Mouse (Mus musculus): ENCODE data around the gene Zfp423. TPM values are rescaled to one million over a fixed set of nuclear protein-coding genes. Genes with fewer than 3 reads are reported as not detected.
A peak's percentile ranks its signal among the peaks of the same experiment; 100 is the strongest.

The Zfp423 gene
- polyA plus RNA-seq, 1 experiment from 2014 or later, result 35.0 TPM

GRCm38 (mm10) chr8:87821655-87822054, 137.7 kb downstream of the Zfp423 start:
- no peaks in the 10 kb centered on the region for H3K9me3 ChIP-seq (ENCODE audit: control insufficient read depth, low read length)

DNA sequence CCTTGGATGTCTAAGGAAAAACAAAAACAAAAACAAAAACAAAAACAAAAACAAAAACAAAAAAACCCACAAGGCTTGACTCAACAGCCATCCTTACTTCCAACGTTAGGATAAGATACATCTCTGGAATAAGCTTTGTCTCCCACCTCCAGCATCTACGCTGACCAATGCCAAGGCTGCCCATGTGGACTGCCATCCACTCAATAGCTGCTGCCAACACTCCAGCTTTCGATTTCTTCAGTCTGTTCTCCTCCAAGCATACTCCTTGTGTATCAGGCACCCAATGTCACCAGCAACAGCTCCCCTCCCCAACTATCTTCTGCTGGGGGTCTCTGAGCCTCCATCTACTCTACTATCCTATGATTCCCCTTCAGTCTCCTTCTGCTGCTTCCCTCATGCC, 140.1 kb downstream of the Zfp423 start:
- H3K9me3 ChIP-seq (ENCODE audit: control insufficient read depth, low read length), result no peaks in the 10 kb centered on the region
- no peak for ATAC-seq (ENCODE audit: low read depth)
- H3K27ac ChIP-seq (ENCODE audit: low read depth, low read length), result no peak overlapping the region
- H3K4me3 ChIP-seq (ENCODE audit: low read depth, low read length), result no peak overlapping the region
- WGBS, result 87% methylated on average over 3 of the region's 3 CpGs
- H3K9ac ChIP-seq (replicated peaks; ENCODE audit: low read depth, low read length), result no peak overlapping the region
- H3K4me2 ChIP-seq (ENCODE audit: low read depth, low read length), result no peak overlapping the region
- no peaks in the 10 kb centered on the region for H3K27me3 ChIP-seq (ENCODE audit: control insufficient read depth, insufficient read depth, low read length)
- peaks cover 17% of the 10 kb centered on the region for H3K4me1 ChIP-seq (ENCODE audit: control insufficient read depth, insufficient read depth, low read length)
- H3K36me3 ChIP-seq (ENCODE audit: control insufficient read depth, insufficient read depth, low read length), result no peaks in the 10 kb centered on the region

More at GRCm38 (mm10) chr8:87821655-87822054, 137.7 kb downstream of the Zfp423 start:
- 83% methylated on average over 2 of the region's 2 CpGs for WGBS
- ATAC-seq (ENCODE audit: low read depth), result peak; percentile 47; the same call in 1 of the 2 replicates
- H3K9ac ChIP-seq (replicated peaks; ENCODE audit: low read depth, low read length), result no peak overlapping the region
- H3K27ac ChIP-seq (ENCODE audit: low read depth, low read length), result no peak overlapping the region
- H3K4me2 ChIP-seq (ENCODE audit: low read depth, low read length), result no peak overlapping the region
- H3K4me1 ChIP-seq (ENCODE audit: control insufficient read depth, insufficient read depth, low read length), result peaks cover 13% of the 10 kb centered on the region; the same call in 1 of the 2 replicates
- no peaks in the 10 kb centered on the region for H3K36me3 ChIP-seq (ENCODE audit: control insufficient read depth, insufficient read depth, low read length)
- H3K27me3 ChIP-seq (ENCODE audit: control insufficient read depth, insufficient read depth, low read length), result no peaks in the 10 kb centered on the region
- no peak overlapping the region for H3K4me3 ChIP-seq (ENCODE audit: low read depth, low read length)

GRCm38 (mm10) chr8:87818506-87818905, 140.9 kb downstream of the Zfp423 start:
- Histone ChIP-seq H3K9ac (replicated peaks; ENCODE audit: low read depth, low read length) (no peak overlapping the region), H3K36me3 (ENCODE audit: control insufficient read depth, insufficient read depth, low read length) (no peaks in the 10 kb centered on the region), H3K4me1 (ENCODE audit: control insufficient read depth, insufficient read depth, low read length) (peaks cover 17% of the 10 kb centered on the region), H3K4me3 (ENCODE audit: low read depth, low read length) (no peak overlapping the region), H3K9me3 (ENCODE audit: control insufficient read depth, low read length) (no peaks in the 10 kb centered on the region), H3K27ac (ENCODE audit: low read depth, low read length) (no peak overlapping the region), H3K4me2 (ENCODE audit: low read depth, low read length) (no peak overlapping the region), H3K27me3 (ENCODE audit: control insufficient read depth, insufficient read depth, low read length) (no peaks in the 10 kb centered on the region)
- 84% methylated on average over 7 of the region's 7 CpGs for WGBS
- no peak for ATAC-seq (ENCODE audit: low read depth)

DNA sequence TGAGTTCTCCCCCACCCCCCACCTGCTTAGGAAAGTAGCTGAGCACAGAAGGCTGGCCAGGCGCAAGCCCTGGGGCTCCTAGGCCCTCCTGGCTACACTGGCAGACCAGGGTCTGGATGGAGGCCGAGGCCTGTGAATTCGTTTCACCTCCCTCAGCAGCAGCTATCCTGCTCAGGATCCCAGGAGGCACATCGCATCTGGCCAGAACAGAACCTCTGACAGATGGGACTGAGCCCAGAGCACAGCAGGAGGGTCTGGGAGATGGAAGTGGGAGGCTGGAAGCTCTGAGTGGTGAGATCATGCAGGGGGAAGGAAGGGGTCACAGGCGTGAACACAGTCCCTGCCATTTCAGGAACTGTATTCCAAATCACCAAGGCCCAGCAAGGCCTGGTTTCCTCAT, 143.3 kb downstream of the Zfp423 start:
- 44% methylated on average over 5 of the region's 5 CpGs for WGBS
- no peaks in the 10 kb centered on the region for H3K36me3 ChIP-seq (ENCODE audit: control insufficient read depth, insufficient read depth, low read length)
- no peaks in the 10 kb centered on the region for H3K9me3 ChIP-seq (ENCODE audit: control insufficient read depth, low read length)
- H3K27me3 ChIP-seq (ENCODE audit: control insufficient read depth, insufficient read depth, low read length), result no peaks in the 10 kb centered on the region
- no peak overlapping the region for H3K4me2 ChIP-seq (ENCODE audit: low read depth, low read length)
- no peak overlapping the region for H3K9ac ChIP-seq (replicated peaks; ENCODE audit: low read depth, low read length)
- H3K4me3 ChIP-seq (ENCODE audit: low read depth, low read length), result no peak overlapping the region
- no peak for ATAC-seq (ENCODE audit: low read depth)
- peaks cover 22% of the 10 kb centered on the region for H3K4me1 ChIP-seq (ENCODE audit: control insufficient read depth, insufficient read depth, low read length)
- no peak overlapping the region for H3K27ac ChIP-seq (ENCODE audit: low read depth, low read length)

DNA sequence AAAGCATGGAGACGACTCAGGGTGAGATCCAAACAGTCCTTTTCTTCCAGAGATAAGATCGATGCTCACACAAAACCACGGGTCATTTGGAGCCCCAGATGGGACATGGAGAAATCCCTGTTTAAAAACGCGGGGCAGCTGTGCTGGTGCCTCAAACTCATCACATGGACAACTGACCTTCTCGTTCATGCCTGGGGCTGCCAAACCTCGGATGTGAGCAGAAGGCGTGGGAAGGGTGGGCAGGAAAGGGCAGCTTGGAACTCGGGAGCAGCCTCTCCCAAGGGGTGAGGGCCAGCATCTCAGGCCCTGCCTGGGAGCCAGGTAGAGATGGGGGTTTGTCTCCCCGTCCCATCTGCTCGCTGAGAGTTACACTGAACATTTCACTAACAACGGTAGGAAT, 146.7 kb downstream of the Zfp423 start:
- H3K9me3 ChIP-seq (ENCODE audit: control insufficient read depth, low read length), result no peaks in the 10 kb centered on the region
- no peak overlapping the region for H3K9ac ChIP-seq (replicated peaks; ENCODE audit: low read depth, low read length)
- peaks cover 25% of the 10 kb centered on the region for H3K4me1 ChIP-seq (ENCODE audit: control insufficient read depth, insufficient read depth, low read length)
- no peaks in the 10 kb centered on the region for H3K36me3 ChIP-seq (ENCODE audit: control insufficient read depth, insufficient read depth, low read length)
- H3K27ac ChIP-seq (ENCODE audit: low read depth, low read length), result peak overlapping the region; percentile 36; the same call in 1 of the 2 replicates
- WGBS, result 60% methylated on average over 12 of the region's 12 CpGs
- no peaks in the 10 kb centered on the region for H3K27me3 ChIP-seq (ENCODE audit: control insufficient read depth, insufficient read depth, low read length)
- ATAC-seq (ENCODE audit: low read depth), result no peak
- no peak overlapping the region for H3K4me2 ChIP-seq (ENCODE audit: low read depth, low read length)
- H3K4me3 ChIP-seq (ENCODE audit: low read depth, low read length), result no peak overlapping the region

DNA sequence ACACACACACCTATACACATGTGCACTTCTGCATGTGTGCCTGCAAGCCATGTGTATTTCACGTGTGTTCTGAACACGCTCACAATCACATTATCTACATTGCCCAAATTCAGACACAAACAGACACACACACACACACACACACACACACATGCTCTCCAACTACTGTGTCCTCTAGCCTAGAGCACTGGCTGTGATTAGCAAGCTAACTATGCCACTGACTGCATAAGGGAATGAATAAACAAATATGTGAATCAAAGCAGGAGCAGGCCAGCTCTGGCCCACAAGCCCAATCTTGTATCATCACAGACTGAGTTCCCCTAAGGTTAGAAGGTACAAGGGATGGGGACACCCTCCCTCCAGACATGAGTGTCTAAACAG, 147.3 kb downstream of the Zfp423 start:
- Histone ChIP-seq H3K27me3 (ENCODE audit: control insufficient read depth, insufficient read depth, low read length) (no peaks in the 10 kb centered on the region), H3K36me3 (ENCODE audit: control insufficient read depth, insufficient read depth, low read length) (no peaks in the 10 kb centered on the region), H3K4me2 (ENCODE audit: low read depth, low read length) (no peak overlapping the region), H3K4me1 (ENCODE audit: control insufficient read depth, insufficient read depth, low read length) (peaks cover 25% of the 10 kb centered on the region), H3K27ac (ENCODE audit: low read depth, low read length) (peak overlapping the region; percentile 36), H3K9ac (replicated peaks; ENCODE audit: low read depth, low read length) (no peak overlapping the region), H3K9me3 (ENCODE audit: control insufficient read depth, low read length) (no peaks in the 10 kb centered on the region), H3K4me3 (ENCODE audit: low read depth, low read length) (no peak overlapping the region)
- ATAC-seq (ENCODE audit: low read depth), result peak; percentile 22
- 77% methylated on average over 2 of the region's 2 CpGs for WGBS

DNA sequence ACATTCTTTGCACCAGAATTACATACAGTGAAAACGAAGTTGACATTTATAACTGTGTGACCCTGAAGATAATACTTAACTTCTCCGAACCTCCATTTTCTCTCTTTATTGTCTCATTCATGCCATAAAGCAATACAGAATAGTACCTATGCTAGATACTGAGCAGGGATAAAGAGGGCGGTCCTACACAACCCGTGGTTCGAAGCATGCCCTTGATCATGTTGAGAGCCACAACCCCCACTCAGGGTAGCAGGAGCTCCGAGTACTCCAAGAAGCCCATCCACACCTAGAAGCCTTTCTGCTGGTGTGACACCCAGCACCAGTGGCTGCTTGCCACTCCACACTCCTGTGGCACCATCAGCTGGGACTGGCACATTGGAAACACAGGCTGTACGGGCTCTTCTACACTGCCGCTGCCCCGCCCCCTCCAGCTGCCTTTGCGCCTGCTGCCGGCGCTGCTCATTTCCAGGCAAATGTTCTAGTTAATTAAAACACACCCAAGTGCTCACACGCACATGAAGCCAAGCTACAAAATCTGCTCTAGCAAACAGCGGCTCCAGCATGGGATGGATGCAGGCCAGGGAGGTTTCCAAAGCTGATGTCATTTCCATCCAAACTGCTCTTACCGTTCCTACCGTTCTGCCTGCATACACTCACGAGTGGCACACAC, 147.9 kb downstream of the Zfp423 start:
- WGBS, result 45% methylated on average over 17 of the region's 17 CpGs
- H3K36me3 ChIP-seq (ENCODE audit: control insufficient read depth, insufficient read depth, low read length), result no peaks in the 10 kb centered on the region
- no peaks in the 10 kb centered on the region for H3K27me3 ChIP-seq (ENCODE audit: control insufficient read depth, insufficient read depth, low read length)
- ATAC-seq (ENCODE audit: low read depth), result peak; percentile 78; the same call in 1 of the 2 replicates
- no peaks in the 10 kb centered on the region for H3K9me3 ChIP-seq (ENCODE audit: control insufficient read depth, low read length)
- peak overlapping the region; percentile 69 for H3K27ac ChIP-seq (ENCODE audit: low read depth, low read length)
- no peak overlapping the region for H3K9ac ChIP-seq (replicated peaks; ENCODE audit: low read depth, low read length)
- H3K4me3 ChIP-seq (ENCODE audit: low read depth, low read length), result no peak overlapping the region
- H3K4me2 ChIP-seq (ENCODE audit: low read depth, low read length), result no peak overlapping the region
- peaks cover 24% of the 10 kb centered on the region for H3K4me1 ChIP-seq (ENCODE audit: control insufficient read depth, insufficient read depth, low read length)

GRCm38 (mm10) chr8:87810771-87811170, 148.6 kb downstream of the Zfp423 start:
- no peaks in the 10 kb centered on the region for H3K9me3 ChIP-seq (ENCODE audit: control insufficient read depth, low read length)
- no peaks in the 10 kb centered on the region for H3K27me3 ChIP-seq (ENCODE audit: control insufficient read depth, insufficient read depth, low read length)
- WGBS, result 88% methylated on average over 6 of the region's 6 CpGs
- no peak overlapping the region for H3K4me3 ChIP-seq (ENCODE audit: low read depth, low read length)
- 0 out of 2 replicates have a peak overlapping the region, but pooled peaks have one; percentile 10 for H3K27ac ChIP-seq (ENCODE audit: low read depth, low read length)
- ATAC-seq (ENCODE audit: low read depth), result no peak
- H3K9ac ChIP-seq (replicated peaks; ENCODE audit: low read depth, low read length), result no peak overlapping the region
- H3K4me1 ChIP-seq (ENCODE audit: control insufficient read depth, insufficient read depth, low read length), result peaks cover 23% of the 10 kb centered on the region
- H3K36me3 ChIP-seq (ENCODE audit: control insufficient read depth, insufficient read depth, low read length), result no peaks in the 10 kb centered on the region
- no peak overlapping the region for H3K4me2 ChIP-seq (ENCODE audit: low read depth, low read length)

- ATAC-seq (ENCODE audit: low read depth), result no peak; the same call in 1 of the 2 replicates
- Histone ChIP-seq H3K9ac (replicated peaks; ENCODE audit: low read depth, low read length) (no peak overlapping the region), H3K9me3 (ENCODE audit: control insufficient read depth, low read length) (no peaks in the 10 kb centered on the region), H3K4me3 (ENCODE audit: low read depth, low read length) (no peak overlapping the region), H3K27me3 (ENCODE audit: control insufficient read depth, insufficient read depth, low read length) (no peaks in the 10 kb centered on the region), H3K36me3 (ENCODE audit: control insufficient read depth, insufficient read depth, low read length) (no peaks in the 10 kb centered on the region), H3K4me1 (ENCODE audit: control insufficient read depth, insufficient read depth, low read length) (peaks cover 11% of the 10 kb centered on the region; the same call in 1 of the 2 replicates), H3K4me2 (ENCODE audit: low read depth, low read length) (no peak overlapping the region), H3K27ac (ENCODE audit: low read depth, low read length) (no peak overlapping the region)
- WGBS, result 40% methylated on average over 11 of the region's 11 CpGs
Observed at GRCm38 (mm10) chr8:87804327-87804900, 155.0 kb downstream of the Zfp423 start.
